Mouse (Mus musculus) megakaryocyte, embryonic 14.5 days (primary cell): ENCODE results near the gene Gstp2.

Source experiments
- FLI1 ChIP-seq: IDR thresholded peaks from 2 replicates; pipeline ENCODE4 v1.6.1; 2012; ENCODE audit warnings: low read length, inconsistent platforms, mixed read lengths
- GATA1 ChIP-seq: IDR thresholded peaks from 3 replicates; pipeline ENCODE4 v1.6.1; 2012; ENCODE audit warnings: mixed read lengths, low read length, inconsistent platforms, borderline replicate concordance

DNA sequence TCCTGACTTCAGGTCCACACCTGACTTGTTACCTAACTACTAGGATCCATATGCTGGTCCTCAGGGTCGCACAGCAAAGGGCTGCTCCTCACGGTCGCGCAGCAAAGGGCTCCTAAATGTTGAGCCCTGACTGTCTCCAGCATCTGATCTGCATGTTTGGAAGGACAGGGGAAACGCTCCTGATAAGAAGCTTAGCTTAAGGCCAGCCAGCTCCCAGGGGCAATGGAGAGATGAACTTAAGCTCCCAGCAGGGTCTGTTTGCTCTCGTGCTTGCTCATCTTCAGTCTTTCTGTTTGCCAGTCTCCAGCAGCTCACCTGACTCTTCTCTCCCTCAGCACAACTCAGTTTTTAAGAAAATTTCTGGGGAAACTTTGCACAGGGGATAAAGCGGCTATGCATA lies 13.2 kb downstream of the Gstp2 start:
- TF ChIP-seq GATA1 (no peak), FLI1 (no peak)
